Mouse (Mus musculus) megakaryocyte-erythroid progenitor cell, adult 5 weeks (primary cell): ENCODE measurements around the gene Olfr715b. TPM values are rescaled to one million over a fixed set of nuclear protein-coding genes. Genes with fewer than 3 reads are reported as not detected.

Experiments used
- polyA plus RNA-seq: library from polyadenylated mRNA; stranded (reverse); fragments of >175 nt; gene quantifications from 2 replicates; pipeline ENCODE4 v1.2.3, GENCODE M21; 2012

The Olfr715b gene
- polyA plus RNA-seq: not detected in 2 replicates

DNA sequence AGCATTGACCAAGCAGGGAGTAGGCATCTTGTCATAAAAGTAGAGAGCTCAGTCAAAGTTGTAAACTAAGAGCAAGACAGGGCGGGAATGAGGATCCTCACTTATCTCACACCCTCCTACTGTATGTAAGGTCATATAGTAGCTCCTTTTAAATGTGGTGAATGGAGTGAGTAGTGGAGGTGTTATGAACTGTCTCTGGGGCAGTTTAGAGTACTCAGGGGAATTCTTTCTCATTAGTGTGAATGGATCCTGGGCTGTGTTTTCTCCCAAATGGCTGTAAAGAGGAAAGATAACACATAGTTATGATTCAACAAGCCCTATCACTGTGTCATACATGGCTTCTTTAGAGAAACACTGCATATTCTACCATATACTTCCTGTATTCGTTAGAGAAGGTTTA lies at the start of gene Olfr715b:
Gene Olfr715b (minus strand): TSS at position 101 of the 400 bp plus-strand sequence.

DNA sequence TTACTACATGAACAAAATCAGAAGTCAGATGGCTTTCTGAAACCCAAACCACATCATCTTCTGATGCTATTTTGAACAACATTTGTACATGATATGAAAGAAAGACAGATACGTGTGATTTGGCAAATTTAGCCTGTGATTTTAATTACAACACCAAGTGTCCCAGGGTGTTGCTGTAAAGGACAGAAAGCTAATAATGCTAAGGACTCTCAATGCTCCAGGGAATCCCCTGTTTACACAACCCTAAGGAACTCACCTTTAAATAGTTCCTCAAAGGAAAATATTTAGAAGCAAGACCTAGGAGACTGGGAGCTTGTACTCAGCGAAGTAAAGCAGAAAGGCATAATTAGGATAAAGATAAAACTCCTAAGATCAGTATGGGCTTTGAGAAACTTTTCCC lies 27.9 kb upstream of the Olfr715b start, which contains the start of gene Olfr716:
Gene Olfr716 (plus strand): TSS at position 301 of the 400 bp plus-strand sequence.

DNA sequence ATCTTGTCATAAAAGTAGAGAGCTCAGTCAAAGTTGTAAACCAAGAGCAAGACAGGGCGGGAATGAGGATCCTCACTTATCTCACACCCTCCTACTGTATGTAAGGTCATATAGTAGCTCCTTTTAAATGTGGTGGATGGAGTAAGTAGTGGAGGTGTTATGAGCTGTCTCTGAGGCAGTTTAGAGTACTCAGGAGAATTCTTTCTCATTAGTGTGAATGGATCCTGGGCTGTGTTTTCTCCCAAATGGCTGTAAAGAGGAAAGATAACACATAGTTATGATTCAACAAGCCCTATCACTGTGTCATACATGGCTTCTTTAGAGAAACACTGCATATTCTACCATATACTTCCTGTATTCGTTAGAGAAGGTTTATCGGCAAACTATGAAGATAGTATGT lies 20.8 kb upstream of the Olfr715b start, which contains the start of gene Olfr715:
Gene Olfr715 (minus strand): TSS at position 101 of the 400 bp plus-strand sequence.

DNA sequence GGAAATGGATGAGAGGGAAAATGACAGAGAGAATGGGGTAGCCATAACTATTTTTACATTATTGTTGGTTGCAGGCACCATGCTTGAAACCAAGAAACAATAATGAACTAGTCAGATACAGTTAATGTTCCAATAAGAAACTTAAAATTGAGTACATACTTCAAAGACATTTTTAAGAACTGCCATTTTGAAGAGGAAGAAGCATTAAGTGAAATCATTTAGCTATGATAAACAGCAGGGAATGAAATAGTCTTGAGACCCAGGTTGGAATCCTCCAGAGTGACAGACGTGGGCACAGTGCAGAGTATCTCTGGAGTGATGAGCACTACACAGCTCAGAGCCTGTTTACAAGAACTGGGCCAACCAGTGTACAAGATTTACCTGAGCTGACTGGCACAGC lies 17.2 kb downstream of the Olfr715b start, which contains the start of gene Olfr17:
Gene Olfr17 (plus strand): TSS at position 301 of the 400 bp plus-strand sequence.

DNA sequence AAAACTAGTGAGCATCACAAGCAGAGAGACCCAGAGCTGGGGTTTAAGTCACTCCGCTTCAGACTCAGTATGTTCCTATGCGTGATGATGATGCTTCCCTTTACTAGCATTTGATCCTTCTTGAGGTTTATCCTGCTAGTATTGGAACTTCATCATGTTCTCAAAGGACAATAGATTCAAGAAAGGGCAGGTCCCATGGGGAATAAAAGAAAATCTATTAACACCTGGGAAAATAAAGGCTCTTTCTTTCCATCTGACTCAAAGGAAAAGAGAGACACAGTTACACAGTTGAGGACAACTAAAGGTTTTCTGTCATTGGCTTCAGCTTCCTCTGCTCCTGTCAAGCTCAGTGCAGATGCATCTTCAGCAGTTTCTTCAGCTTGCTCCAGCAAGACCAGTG lies 39.5 kb downstream of the Olfr715b start, which contains the start of gene Olfr714:
Gene Olfr714 (plus strand): TSS at position 301 of the 400 bp plus-strand sequence.

Other genes with a start within 250 kb of the Olfr715b start
- not detected in 2 replicates for gene Olfr704, start 247.2 kb downstream of the Olfr715b start, polyA plus RNA-seq
- not detected in 2 replicates for gene Olfr705, start 233.5 kb downstream of the Olfr715b start, polyA plus RNA-seq
- not detected in 2 replicates for gene Olfr706, start 222.2 kb downstream of the Olfr715b start, polyA plus RNA-seq
- not detected in 2 replicates for gene Olfr707, start 209.1 kb downstream of the Olfr715b start, polyA plus RNA-seq
- not detected in 2 replicates for gene Olfr1532-ps1, start 202.4 kb downstream of the Olfr715b start, polyA plus RNA-seq
- gene Olfr709-ps1, start 178.2 kb downstream of the Olfr715b start, polyA plus RNA-seq: not detected in 2 replicates
- gene Olfr710, start 162.1 kb downstream of the Olfr715b start, polyA plus RNA-seq: not detected in 2 replicates
- not detected in 2 replicates for gene Olfr6, start 146.4 kb downstream of the Olfr715b start, polyA plus RNA-seq
- not detected in 2 replicates for gene Olfr711, start 134.9 kb downstream of the Olfr715b start, polyA plus RNA-seq
- 0.10 and 0.13 TPM in 2 replicates for gene Olfr2, start 104.3 kb downstream of the Olfr715b start, polyA plus RNA-seq
- 0.01 TPM in 1 of 2 replicates, not detected in the other for gene Olfr713, start 79.2 kb downstream of the Olfr715b start, polyA plus RNA-seq
- gene Olfr714, start 39.4 kb downstream of the Olfr715b start, polyA plus RNA-seq: not detected in 2 replicates
- gene Olfr17, start 17.1 kb downstream of the Olfr715b start, polyA plus RNA-seq: not detected in 2 replicates
- gene Olfr715, start 20.7 kb upstream of the Olfr715b start, polyA plus RNA-seq: not detected in 2 replicates
- not detected in 2 replicates for gene Olfr716, start 28.0 kb upstream of the Olfr715b start, polyA plus RNA-seq
- 0.02 TPM in 1 of 2 replicates, not detected in the other for gene Nlrp14, start 56.6 kb upstream of the Olfr715b start, polyA plus RNA-seq
- not detected in 2 replicates for gene Rbmxl2, start 99.1 kb upstream of the Olfr715b start, polyA plus RNA-seq